Mouse (Mus musculus) intestine, postnatal 0 days (tissue): Measurements from ENCODE around the gene Tmem102. TPM values are rescaled to one million over a fixed set of nuclear protein-coding genes. Genes with fewer than 3 reads are reported as not detected.

ENCODE experiments used
- ATAC-seq: fragments of 200-750 bp; cut with Nextera tagmentation; 2 replicates; pipeline ENCODE4 v1.8.0; 2017; ENCODE audit warnings: mild to moderate bottlenecking, moderate TSS enrichment, moderate library complexity
- H3K27ac ChIP-seq: fragments of 300-500 bp; sonication (generic); 2 replicates; pipeline ENCODE4 v1.5.1; 2014; ENCODE audit warnings: mild to moderate bottlenecking, low read depth, low read length, moderate library complexity
- H3K27me3 ChIP-seq: fragments of 300-500 bp; sonication (generic); replicated peaks from 2 replicates; pipeline ENCODE4 v1.6.1; 2014; ENCODE audit warnings: low read length, mixed read lengths; ENCODE audit not compliant: control insufficient read depth, insufficient read depth
- H3K36me3 ChIP-seq: fragments of 300-500 bp; sonication (generic); 2 replicates; pipeline ENCODE4 v1.6.1; 2014; ENCODE audit warnings: mild to moderate bottlenecking, moderate library complexity; ENCODE audit not compliant: control insufficient read depth, insufficient read depth
- H3K4me1 ChIP-seq: fragments of 300-500 bp; sonication (generic); replicated peaks from 2 replicates; pipeline ENCODE4 v1.6.1; 2014; ENCODE audit warnings: antibody characterized with exemption, low read length, mixed read lengths; ENCODE audit not compliant: control insufficient read depth, insufficient read depth
- H3K4me2 ChIP-seq: fragments of 300-500 bp; sonication (generic); replicated peaks from 2 replicates; pipeline ENCODE4 v1.6.1; 2014; ENCODE audit warnings: low read depth, mild to moderate bottlenecking, moderate library complexity
- H3K4me3 ChIP-seq: fragments of 300-500 bp; sonication (generic); 2 replicates; pipeline ENCODE4 v1.5.1; 2014; ENCODE audit warnings: low read depth, low read length
- H3K9ac ChIP-seq: fragments of 300-500 bp; sonication (generic); 2 replicates; pipeline ENCODE4 v1.6.1; 2014; ENCODE audit warnings: mild to moderate bottlenecking, low read depth, low read length
- H3K9me3 ChIP-seq: fragments of 300-500 bp; sonication (generic); 2 replicates; pipeline ENCODE4 v1.6.1; 2016; ENCODE audit warnings: mixed run types; ENCODE audit not compliant: control insufficient read depth
- CTCF ChIP-seq: sonication (generic); IDR thresholded peaks from 2 replicates; pipeline ENCODE4 v1.5.1; 2016; ENCODE audit warnings: low read depth, mild to moderate bottlenecking, control low read depth, antibody characterized with exemption, moderate library complexity
- WGBS: fragments of 180-500 bp; shearing (Covaris S2); extraction: QIAGEN DNeasy Blood & Tissue Kit; methylation state at CpG from one replicate; pipeline ENCODE4 v1.1.7; 2014; 5-methylcytosine and 5-hydroxymethylcytosine counted together
- polyA plus RNA-seq: library from polyadenylated mRNA; unstranded; fragments of >200 nt; fragmentation: Nextera tagmentation; extraction: Ambion mirVana; gene quantifications from 2 replicates; pipeline ENCODE4 v1.2.1, GENCODE M21; 2015

Gene Tmem102
- polyA plus RNA-seq, 1 experiment from 2014 or later: 58.0 TPM

DNA sequence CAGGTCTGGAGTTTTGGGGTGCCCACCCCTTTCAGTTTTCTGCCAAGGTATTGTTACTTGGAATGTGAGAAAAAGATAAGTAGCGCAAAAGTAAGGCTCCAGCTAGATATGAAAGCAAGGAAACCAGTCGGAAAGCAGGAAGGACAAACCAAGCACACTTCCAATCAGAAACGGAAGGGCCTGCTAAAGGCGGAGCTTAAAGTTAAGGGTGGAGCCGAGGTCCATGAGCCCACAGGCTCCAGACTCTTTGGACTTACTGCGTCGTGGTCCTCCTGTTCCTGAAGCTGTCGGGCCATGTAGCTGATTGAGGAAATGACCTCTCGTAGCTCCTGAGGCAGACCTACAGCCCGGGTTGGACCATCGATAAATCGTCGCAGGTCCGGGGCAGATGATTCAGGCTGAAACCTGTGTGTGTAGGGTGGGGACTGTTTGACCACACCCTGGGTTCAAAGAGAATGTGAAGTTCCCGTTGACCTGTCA, 20.6 kb downstream of the Tmem102 start:
- no peak for TF ChIP-seq CTCF
- no peaks in the 10 kb centered on the region for H3K9me3 ChIP-seq
- H3K9ac ChIP-seq: 0 out of 2 replicates have a peak overlapping the region, but pooled peaks have one; percentile 17
- WGBS: 13% methylated on average over 15 of the region's 15 CpGs
- H3K4me2 ChIP-seq: peak overlapping the region; percentile 57
- 0 out of 2 replicates have a peak, but pooled peaks cover 3% of the 10 kb centered on the region for H3K4me1 ChIP-seq
- peak overlapping the region; percentile 57 for H3K27ac ChIP-seq
- peak; percentile 85 for ATAC-seq
- H3K27me3 ChIP-seq: no peaks in the 10 kb centered on the region
- H3K36me3 ChIP-seq: no peaks in the 10 kb centered on the region
- H3K4me3 ChIP-seq: peak overlapping the region; percentile 31; the same call in 1 of the 2 replicates

GRCm38 (mm10) chr11:69781828-69782227, 23.6 kb downstream of the Tmem102 start:
- Histone ChIP-seq H3K9me3 (no peaks in the 10 kb centered on the region), H3K4me2 (no peak overlapping the region), H3K4me1 (0 out of 2 replicates have a peak, but pooled peaks cover 3% of the 10 kb centered on the region), H3K9ac (no peak overlapping the region), H3K27me3 (no peaks in the 10 kb centered on the region), H3K4me3 (no peak overlapping the region), H3K36me3 (peaks cover 4% of the 10 kb centered on the region; the same call in 1 of the 2 replicates), H3K27ac (no peak overlapping the region)
- TF ChIP-seq CTCF: no peak
- 47% methylated on average over 4 of the region's 4 CpGs for WGBS
- no peak for ATAC-seq

- H3K4me2 ChIP-seq: no peak overlapping the region
- no peaks in the 10 kb centered on the region for H3K9me3 ChIP-seq
- peaks cover 17% of the 10 kb centered on the region; the same call in 1 of the 2 replicates for H3K36me3 ChIP-seq
- no peak for ATAC-seq
- no peaks in the 10 kb centered on the region for H3K4me1 ChIP-seq
- no peak for TF ChIP-seq CTCF
- 64% methylated on average over 7 of the region's 7 CpGs for WGBS
- H3K27ac ChIP-seq: no peak overlapping the region
- H3K27me3 ChIP-seq: no peaks in the 10 kb centered on the region
- no peak overlapping the region for H3K4me3 ChIP-seq
- no peak overlapping the region for H3K9ac ChIP-seq
These were observed 26.4 kb downstream of the Tmem102 start for GRCm38 (mm10) chr11:69778985-69779384.

GRCm38 (mm10) chr11:69778258-69778982, 27.0 kb downstream of the Tmem102 start:
- Histone ChIP-seq H3K9ac (no peak overlapping the region), H3K36me3 (peaks cover 17% of the 10 kb centered on the region; the same call in 1 of the 2 replicates), H3K4me1 (no peaks in the 10 kb centered on the region), H3K4me2 (no peak overlapping the region), H3K27me3 (no peaks in the 10 kb centered on the region), H3K9me3 (no peaks in the 10 kb centered on the region), H3K27ac (no peak overlapping the region), H3K4me3 (no peak overlapping the region)
- TF ChIP-seq CTCF: no peak
- 71% methylated on average over 23 of the region's 23 CpGs for WGBS
- ATAC-seq: no peak

DNA sequence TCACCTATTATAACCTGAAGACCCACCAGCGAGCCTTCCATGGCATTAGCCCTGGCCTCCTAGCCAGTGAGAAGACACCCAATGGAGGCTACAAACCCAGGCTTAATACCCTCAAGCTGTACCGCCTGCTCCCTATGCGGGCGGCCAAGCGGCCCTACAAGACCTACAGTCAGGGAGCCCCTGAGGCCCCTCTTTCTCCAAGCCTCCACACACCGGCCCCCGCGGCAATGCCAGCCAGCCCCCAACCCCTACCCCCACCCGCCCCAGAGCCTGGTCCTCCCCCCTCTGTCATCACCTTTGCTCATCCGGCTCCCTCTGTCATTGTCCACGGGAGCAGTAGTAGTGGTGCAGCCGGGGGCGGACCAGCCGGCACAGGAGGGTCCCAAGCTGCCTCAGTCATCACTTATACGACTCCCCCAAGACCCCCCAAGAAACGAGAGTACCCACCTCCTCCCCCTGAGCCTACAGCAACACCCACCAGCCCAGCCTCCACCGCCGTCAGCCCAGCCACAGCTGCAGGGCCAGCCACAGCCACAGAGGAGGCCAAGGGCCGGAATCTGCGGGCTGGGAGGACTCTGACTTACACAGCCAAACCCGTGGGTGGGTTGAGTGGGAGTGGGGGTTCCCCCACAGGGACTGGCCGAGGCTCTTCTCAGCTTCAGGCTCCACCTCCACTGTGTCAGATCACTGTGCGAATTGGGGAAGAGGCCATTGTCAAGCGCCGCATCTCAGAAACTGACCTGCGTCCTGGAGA, 27.7 kb downstream of the Tmem102 start:
- Histone ChIP-seq H3K9ac (no peak overlapping the region), H3K4me2 (no peak overlapping the region), H3K4me3 (no peak overlapping the region), H3K36me3 (peaks cover 17% of the 10 kb centered on the region; the same call in 1 of the 2 replicates), H3K4me1 (no peaks in the 10 kb centered on the region), H3K27ac (no peak overlapping the region), H3K9me3 (no peaks in the 10 kb centered on the region), H3K27me3 (no peaks in the 10 kb centered on the region)
- WGBS: 75% methylated on average over 26 of the region's 26 CpGs
- no peak for ATAC-seq
- TF ChIP-seq CTCF: no peak

- Histone ChIP-seq H3K4me1 (no peaks in the 10 kb centered on the region), H3K9me3 (no peaks in the 10 kb centered on the region), H3K27ac (no peak overlapping the region), H3K27me3 (no peaks in the 10 kb centered on the region), H3K4me2 (no peak overlapping the region), H3K4me3 (no peak overlapping the region), H3K36me3 (peaks cover 17% of the 10 kb centered on the region; the same call in 1 of the 2 replicates), H3K9ac (no peak overlapping the region)
- TF ChIP-seq CTCF: no peak
- no peak for ATAC-seq
- WGBS: 87% methylated on average over 20 of the region's 20 CpGs
These were observed 28.9 kb downstream of the Tmem102 start for GRCm38 (mm10) chr11:69776488-69776887.
